Mouse (Mus musculus): ENCODE data around the gene Zfp59.
"Not testable (repeated sequence)": the region's sequence is repeated elsewhere in the genome, so short reads cannot be mapped to it uniquely, and the experiment has no call there.

Gene Zfp59

DNA sequence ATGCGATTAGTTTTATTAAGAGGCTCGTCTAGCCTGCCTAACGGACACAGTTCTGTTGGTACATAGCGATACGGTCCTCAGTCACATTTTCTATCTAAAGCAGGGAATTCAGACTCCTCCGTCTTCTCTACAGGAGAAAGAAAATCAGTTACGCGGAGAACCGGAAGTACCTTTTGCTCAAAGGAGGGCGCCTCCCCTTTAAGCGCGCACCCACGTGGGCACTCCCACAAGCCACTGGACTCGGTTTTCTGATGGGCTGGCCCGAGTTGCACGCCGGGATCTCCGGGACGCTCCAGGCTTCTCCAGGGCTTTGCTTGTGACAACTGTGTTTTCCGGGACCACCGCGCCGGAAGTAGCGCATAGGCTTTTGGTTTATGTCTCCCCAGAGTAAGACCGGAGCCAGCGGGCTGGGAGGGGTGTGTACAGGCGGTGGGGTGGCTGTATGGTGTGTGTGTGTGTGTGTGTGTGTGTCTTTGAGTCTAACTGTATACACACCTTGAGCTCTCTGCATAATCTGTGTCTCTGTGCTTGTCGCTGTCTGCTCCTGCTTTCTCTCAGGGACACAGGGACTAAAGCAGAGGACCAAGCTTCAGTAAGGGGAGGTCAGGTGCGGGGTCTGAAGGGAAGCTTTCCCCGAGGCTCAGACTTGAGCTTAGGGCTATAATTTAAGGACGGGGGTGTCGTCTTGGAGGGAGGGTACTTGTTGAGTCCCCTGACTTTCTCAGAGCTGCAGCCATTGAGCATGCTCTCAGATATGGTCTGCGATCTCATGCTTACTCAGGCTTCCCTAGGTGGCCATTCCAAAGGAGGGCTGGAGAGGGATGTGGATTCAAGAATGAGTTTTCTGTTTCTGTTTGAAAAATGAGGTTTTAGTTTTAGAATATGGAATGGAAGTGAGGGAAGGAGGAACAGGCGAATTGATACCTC, at the start of gene Zfp59:
Gene Zfp59, plus strand, starts transcription at position 285 of the 927 bp plus-strand sequence.
- ATAC-seq (ENCODE audit: low TSS enrichment): peak; percentile 99

DNA sequence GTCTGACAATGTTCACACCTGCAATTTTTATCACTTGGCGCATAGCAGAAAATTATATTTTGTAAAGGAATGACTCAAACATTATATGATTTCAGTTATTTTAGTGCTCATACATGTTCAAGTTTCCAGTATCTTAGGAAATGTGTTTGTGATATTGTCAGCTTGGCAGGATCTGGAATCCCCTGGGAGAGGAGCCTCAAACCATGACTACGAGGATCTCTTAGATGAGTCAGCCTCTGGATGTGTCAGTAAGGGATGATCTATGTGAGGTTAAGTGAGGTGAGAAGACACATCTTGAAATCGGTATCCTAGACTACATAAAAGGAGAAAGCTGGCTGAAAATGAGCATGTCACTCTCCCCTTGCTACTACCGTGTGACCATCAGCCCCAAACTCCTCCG, 49.1 kb upstream of the Zfp59 start:
- ATAC-seq (ENCODE audit: low TSS enrichment): no peak

DNA sequence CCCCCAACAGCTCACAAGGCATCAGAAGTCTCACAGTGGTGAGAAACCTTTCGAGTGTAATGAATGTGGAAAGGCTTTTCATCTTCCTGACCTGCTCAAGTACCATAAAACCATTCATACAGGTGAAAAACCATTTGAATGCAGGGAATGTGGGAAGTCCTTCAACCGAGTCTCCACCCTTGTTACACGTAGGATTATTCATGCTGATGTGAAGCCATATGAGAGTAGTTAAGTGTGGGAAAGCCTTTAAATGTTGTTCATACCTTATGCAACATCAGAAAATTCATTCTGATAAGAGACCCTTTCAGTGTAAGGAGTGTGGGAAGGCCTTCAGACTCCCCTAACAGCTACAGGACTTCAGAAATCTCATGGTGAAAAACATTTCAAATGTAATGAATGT, 44.5 kb upstream of the Zfp59 start:
- not testable (repeated sequence) for ATAC-seq (ENCODE audit: low TSS enrichment)

DNA sequence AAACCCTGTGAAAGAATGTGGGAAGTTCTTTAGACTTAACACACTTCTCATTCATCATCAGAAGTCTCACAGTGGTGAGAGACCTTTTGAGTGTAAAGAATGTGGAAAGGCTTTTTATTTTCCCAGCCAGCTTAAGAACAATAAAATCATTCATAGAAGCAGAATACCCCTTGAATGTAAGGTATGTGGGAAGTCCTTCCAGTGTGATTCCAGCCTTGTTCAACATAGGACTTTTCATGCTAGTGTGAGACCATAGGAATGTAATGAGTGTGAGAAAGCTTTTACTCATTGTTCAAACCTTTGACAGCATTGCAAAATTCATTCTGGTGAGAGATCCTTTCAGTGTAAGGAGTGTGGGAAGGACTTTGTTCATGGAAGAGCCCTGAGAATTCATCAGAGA, 43.8 kb upstream of the Zfp59 start:
- no peak for ATAC-seq (ENCODE audit: low TSS enrichment)

- no peak for ATAC-seq (ENCODE audit: low TSS enrichment)
Observed at GRCm38 (mm10) chr7:27797906-27798811, 40.2 kb upstream of the Zfp59 start.

DNA sequence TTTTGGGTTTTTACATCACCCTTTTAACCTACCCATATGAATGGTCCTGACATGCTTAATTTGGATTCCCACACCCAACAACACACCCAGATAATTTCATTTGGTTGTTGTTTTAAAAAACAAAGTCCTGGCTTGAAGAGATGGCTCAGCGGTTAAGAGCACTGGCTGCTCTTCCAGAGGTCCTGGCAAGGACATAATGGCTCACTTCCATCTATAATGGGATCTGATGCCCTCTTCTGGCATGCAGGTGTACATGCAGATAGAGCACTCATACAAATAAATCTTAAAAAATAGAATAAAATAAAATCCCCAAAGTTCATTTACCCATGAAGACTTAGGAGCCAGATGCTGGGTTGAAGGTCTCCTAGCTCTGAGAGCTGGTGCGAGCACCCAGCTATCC, 37.3 kb upstream of the Zfp59 start:
- no peak for ATAC-seq (ENCODE audit: low TSS enrichment)

- no peak for ATAC-seq (ENCODE audit: low TSS enrichment)
Observed at GRCm38 (mm10) chr7:27802986-27803385, 35.4 kb upstream of the Zfp59 start.

- peak; percentile 98 for ATAC-seq (ENCODE audit: low TSS enrichment)
Observed at GRCm38 (mm10) chr7:27804297-27805030, 33.9 kb upstream of the Zfp59 start.

GRCm38 (mm10) chr7:27806896-27807295, 31.5 kb upstream of the Zfp59 start, which contains the start of gene Zfp626:
TSS of gene Zfp626 (plus strand) at chr7:27807196.
- ATAC-seq (ENCODE audit: low TSS enrichment): not testable (repeated sequence)

GRCm38 (mm10) chr7:27807305-27807704, 31.1 kb upstream of the Zfp59 start:
- not testable (repeated sequence) for ATAC-seq (ENCODE audit: low TSS enrichment)

GRCm38 (mm10) chr7:27818526-27819110, 19.8 kb upstream of the Zfp59 start:
- no peak for ATAC-seq (ENCODE audit: low TSS enrichment)

- ATAC-seq (ENCODE audit: low TSS enrichment): no peak
Observed at GRCm38 (mm10) chr7:27822611-27823010, 15.8 kb upstream of the Zfp59 start.

DNA sequence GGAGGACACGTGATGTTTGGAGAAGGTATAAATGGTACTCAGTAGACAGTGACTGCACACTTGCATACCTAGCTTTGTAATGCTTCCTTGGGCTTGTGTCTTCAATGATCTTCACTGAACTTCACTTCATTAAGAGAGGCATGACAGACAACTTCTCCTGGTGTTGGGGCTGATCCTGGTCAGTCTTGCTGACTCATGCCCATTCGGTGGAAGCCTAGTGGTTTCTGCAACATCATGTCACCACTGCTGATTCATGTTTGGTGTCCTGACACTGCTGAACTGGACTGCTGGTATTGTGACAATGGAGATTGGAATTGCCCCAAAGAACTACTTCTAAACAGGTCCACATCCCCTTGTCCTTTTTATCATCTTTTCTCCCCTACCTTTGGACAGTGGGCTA, 4.3 kb upstream of the Zfp59 start:
- no peak for ATAC-seq (ENCODE audit: low TSS enrichment)

DNA sequence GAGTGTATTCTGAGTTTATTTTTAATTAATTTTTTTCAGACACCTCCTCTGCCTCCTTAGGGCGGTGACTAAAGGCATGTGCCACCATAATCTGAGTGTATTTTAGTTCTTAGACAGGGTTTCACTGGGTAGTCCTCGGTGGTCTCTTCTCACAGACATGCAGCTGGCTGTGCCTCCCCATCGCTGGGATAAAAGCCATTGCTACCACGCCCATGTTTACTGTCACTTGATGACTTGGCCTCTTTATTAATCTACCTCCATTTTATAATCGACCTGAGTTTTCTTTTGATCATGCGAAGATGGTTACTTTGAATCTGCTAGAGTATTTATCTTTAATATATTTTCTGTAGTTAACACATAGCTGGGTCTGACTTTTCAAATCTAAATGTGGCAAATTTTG, 511 bp upstream of the Zfp59 start:
- no peak for ATAC-seq (ENCODE audit: low TSS enrichment)

GRCm38 (mm10) chr7:27839596-27839995, 1.2 kb downstream of the Zfp59 start:
- ATAC-seq (ENCODE audit: low TSS enrichment): no peak

DNA sequence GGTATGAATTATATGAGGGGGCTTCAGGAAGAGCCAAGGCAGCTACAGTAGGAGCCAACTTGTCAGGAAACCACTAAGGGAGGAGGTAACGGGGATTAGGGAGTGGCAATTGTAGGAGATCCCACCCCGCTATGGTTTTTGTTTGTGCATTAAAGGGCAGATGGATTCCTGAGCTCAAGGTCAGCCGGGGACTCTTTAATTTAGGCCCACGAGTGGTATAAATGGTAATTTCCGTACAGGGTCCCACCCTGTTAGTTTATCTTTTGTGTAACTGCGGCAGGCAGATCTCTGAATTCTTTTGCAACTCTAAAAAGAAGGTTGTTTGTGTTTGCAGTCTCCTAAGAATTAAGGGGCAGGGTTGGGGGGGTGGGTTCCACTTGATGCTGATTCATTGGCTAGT, 1.7 kb downstream of the Zfp59 start:
- ATAC-seq (ENCODE audit: low TSS enrichment): no peak

GRCm38 (mm10) chr7:27857227-27857626, 18.8 kb downstream of the Zfp59 start, which contains the start of gene Zfp607a:
TSS of gene Zfp607a (plus strand) at chr7:27857527.
- no peak for ATAC-seq (ENCODE audit: low TSS enrichment)

- ATAC-seq (ENCODE audit: low TSS enrichment): no peak
Observed at GRCm38 (mm10) chr7:27859301-27860251, 21.2 kb downstream of the Zfp59 start.

DNA sequence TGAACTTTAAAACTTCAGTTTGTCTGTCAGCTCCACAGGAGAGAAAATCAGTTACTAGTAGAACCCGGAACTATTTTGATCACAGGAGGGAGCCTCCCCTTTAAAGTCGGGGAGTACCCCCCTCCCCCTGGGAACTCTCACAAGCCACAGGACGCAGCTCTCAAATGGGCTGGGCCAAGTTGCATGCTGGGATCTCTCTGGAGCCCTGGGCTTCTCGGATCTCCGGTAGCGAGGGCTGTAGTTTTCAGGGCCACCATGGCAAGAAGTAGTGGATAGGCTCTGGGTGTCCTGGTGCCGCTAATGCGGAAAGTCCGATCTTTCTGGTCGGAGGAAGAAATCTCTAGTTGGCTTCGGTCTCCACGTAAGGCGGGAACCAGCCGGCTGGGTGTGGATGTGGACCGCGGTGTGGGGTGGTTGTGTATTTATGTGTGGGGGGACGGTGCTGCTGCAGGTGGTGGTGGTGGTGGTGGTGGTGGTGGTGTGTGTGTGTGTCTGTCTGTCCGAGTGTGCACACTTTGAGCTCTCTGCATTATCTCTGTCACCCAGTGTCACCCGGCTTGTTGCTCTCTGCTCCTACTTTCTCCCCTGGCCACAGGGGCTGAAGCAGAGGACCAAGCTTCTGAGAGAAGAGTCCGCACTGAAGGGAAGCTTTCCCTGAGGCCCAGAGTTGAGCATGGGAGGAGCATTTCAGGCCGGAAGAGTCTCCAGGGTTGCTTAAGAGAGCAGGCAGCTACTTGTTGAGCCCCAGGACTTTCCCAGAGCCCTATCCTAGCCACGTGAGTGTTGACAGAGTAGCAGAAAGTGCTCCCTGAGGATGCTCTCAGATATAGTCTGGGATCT, 22.2 kb downstream of the Zfp59 start:
- ATAC-seq (ENCODE audit: low TSS enrichment): peak; percentile 85
